Mouse (Mus musculus): ENCODE data around the gene Auh.

DNA sequence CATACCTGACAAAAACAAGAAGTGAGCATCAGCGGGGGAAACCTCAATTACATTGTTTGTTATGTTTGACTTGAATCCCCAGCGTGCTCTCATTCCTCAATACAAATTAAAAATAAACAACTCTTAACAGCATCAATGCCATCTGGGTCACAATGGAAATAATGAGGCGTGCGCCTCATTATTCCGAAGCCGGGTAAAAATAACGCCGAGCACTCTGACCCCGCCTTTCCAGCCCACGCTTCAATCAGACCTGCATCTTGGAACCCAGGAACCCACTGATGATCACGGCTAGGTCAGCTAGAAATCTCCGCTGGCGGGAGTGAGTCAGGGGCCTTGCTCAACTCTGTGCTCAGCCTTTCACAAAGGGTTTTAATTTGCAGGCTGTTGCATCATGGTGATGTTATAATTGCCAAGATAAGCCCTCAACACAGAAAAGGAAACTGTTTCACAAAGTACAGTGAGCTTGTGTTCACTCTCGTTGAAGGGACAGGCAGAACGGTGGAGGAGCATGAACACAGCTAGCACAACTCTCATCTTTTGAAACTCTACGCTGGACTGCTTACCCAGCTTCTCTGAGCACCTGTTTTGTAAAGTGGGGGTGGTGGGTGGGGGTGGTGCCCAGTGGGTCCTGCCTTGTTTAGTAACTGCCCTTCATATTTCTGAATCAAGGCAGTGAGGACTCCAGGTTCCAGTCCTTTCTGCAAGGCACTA is 47.2 kb upstream of the Auh start:
- TF ChIP-seq MAX (IDR thresholded peaks at IDR 0.05; ENCODE audit: low read length) (no peak), CTCF (IDR thresholded peaks at IDR 0.05 in 2 of 3, conservative IDR thresholded peaks at IDR 0.05 in 1 of 3; ENCODE audit: control insufficient read depth in 1 of 3, insufficient read depth in 1 of 3, low read depth in 2 of 3, low read length in 3 of 3, poor library complexity in 1 of 3, severe bottlenecking in 1 of 3) (no peak), POLR2A (IDR thresholded peaks at IDR 0.05; ENCODE audit: control insufficient read depth in 1 of 2, insufficient read depth in 1 of 2, low read depth in 1 of 2, low read length in 2 of 2, poor library complexity in 1 of 2) (no peak), ETS1 (IDR thresholded peaks at IDR 0.05; ENCODE audit: low read depth, low read length) (no peak; the same call in 1 of the 2 replicates), EP300 (IDR thresholded peaks at IDR 0.05; ENCODE audit: low read depth in 1 of 2, low read length in 2 of 2) (peak in 1 of 2 experiments; percentile 32; a peak in 1 of 4 replicates), ELF1 (IDR thresholded peaks at IDR 0.05; ENCODE audit: low read depth, low read length) (no peak), POLR2AphosphoS5 (IDR thresholded peaks at IDR 0.05; ENCODE audit: borderline replicate concordance, low read depth, low read length) (no peak), ZC3H11A (IDR thresholded peaks at IDR 0.05; ENCODE audit: low read depth, low read length) (no peak), MYB (IDR thresholded peaks at IDR 0.05; ENCODE audit: low read depth, low read length) (no peak), TCF12 (IDR thresholded peaks at IDR 0.05; ENCODE audit: low read depth, low read length) (no peak), GATA1 (IDR thresholded peaks at IDR 0.05; ENCODE audit: low read depth, low read length) (no peak), MYC (IDR thresholded peaks at IDR 0.05; ENCODE audit: low read depth, low read length) (no peak), CHD2 (IDR thresholded peaks at IDR 0.05; ENCODE audit: low read length) (no peak), MAFK (IDR thresholded peaks at IDR 0.05; ENCODE audit: borderline replicate concordance, low read depth, low read length) (no peak)
